Mouse (Mus musculus) kidney, postnatal 10 days (tissue): ENCODE results near the gene Lrr1.
"Not testable (repeated sequence)": the region's sequence is repeated elsewhere in the genome, so short reads cannot be mapped to it uniquely, and the experiment has no call there.

Experiments used
- DNase-seq: peaks from one replicate; pipeline ENCODE4 v3.0.0; 2021; ENCODE audit warnings: mixed read lengths

Lrr1 gene

GRCm38 (mm10) chr12:69166861-69167581 lies 1.6 kb upstream of the Lrr1 start:
- DNase-seq = not testable (repeated sequence)

- no peak for DNase-seq
Observed at GRCm38 (mm10) chr12:69167656-69168460, 756 bp upstream of the Lrr1 start.

- DNase-seq = no peak
Observed at GRCm38 (mm10) chr12:69171307-69171706, 2.7 kb downstream of the Lrr1 start.

GRCm38 (mm10) chr12:69175975-69176374 lies 7.4 kb downstream of the Lrr1 start:
- no peak for DNase-seq

GRCm38 (mm10) chr12:69177526-69177925 lies 8.9 kb downstream of the Lrr1 start:
- no peak for DNase-seq

GRCm38 (mm10) chr12:69179371-69179770 lies 10.8 kb downstream of the Lrr1 start:
- peak; percentile 22 for DNase-seq

GRCm38 (mm10) chr12:69181800-69182199 lies 13.2 kb downstream of the Lrr1 start:
- no peak for DNase-seq

GRCm38 (mm10) chr12:69183583-69184308 lies 15.1 kb downstream of the Lrr1 start, which contains the start of the genes Rpl36al and Mgat2:
Gene Rpl36al (minus strand): TSS chr12:69184083.
Gene Mgat2 (plus strand): TSS chr12:69184157.
- DNase-seq = peak; percentile 100

GRCm38 (mm10) chr12:69184342-69185295 lies 16.0 kb downstream of the Lrr1 start:
- peak; percentile 76 for DNase-seq

- DNase-seq = no peak
Observed at GRCm38 (mm10) chr12:69185371-69185770, 16.8 kb downstream of the Lrr1 start.

- peak; percentile 26 for DNase-seq
Observed at GRCm38 (mm10) chr12:69186811-69187471, 18.3 kb downstream of the Lrr1 start.

GRCm38 (mm10) chr12:69190074-69190473 lies 21.5 kb downstream of the Lrr1 start:
- DNase-seq = no peak

GRCm38 (mm10) chr12:69190522-69190921 lies 21.9 kb downstream of the Lrr1 start:
- no peak for DNase-seq

- no peak for DNase-seq
Observed at GRCm38 (mm10) chr12:69191396-69191795, 22.8 kb downstream of the Lrr1 start.

- no peak for DNase-seq
Observed at GRCm38 (mm10) chr12:69192637-69193036, 24.0 kb downstream of the Lrr1 start.

- DNase-seq = peak; percentile 85
Observed at GRCm38 (mm10) chr12:69196444-69197377, 28.1 kb downstream of the Lrr1 start, which contains the start of gene Gm49383. Gene Gm49383 (minus strand): TSS chr12:69197104.

- DNase-seq = peak; percentile 80
Observed at GRCm38 (mm10) chr12:69197378-69198163, 29.0 kb downstream of the Lrr1 start.

GRCm38 (mm10) chr12:69198164-69198535 lies 29.5 kb downstream of the Lrr1 start, which contains the start of gene Dnaaf2:
Gene Dnaaf2 (minus strand): TSS chr12:69198429.
- DNase-seq = peak; percentile 89

GRCm38 (mm10) chr12:69198985-69199384 lies 30.4 kb downstream of the Lrr1 start:
- no peak for DNase-seq
